Mouse (Mus musculus): Measurements from ENCODE around the gene Cxcl15.

DNA sequence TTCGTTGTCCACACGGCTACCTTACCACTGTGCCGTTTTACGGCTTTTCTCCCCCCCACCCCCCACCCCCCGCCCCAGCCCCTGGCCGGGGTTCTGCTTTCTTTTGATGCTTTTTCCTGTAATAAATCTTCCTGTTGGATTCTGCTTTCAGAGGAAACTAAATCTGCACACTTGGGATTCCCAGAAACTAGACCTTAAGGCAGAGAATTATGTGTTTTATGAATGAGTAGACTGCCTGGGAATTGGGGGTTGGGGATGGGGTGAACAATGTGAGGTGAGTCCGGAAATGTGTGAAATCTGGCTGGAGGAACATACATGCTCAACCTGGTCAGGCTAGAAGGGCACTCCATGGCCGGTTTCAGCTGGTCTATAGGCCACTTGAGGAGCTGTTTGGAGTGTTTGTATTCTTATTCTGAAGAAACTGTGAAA is 4.2 kb upstream of the Cxcl15 start:
- TF ChIP-seq CTCF (conservative IDR thresholded peaks at IDR 0.05; ENCODE audit: insufficient read depth, insufficient read length, low read depth, low read length) (no peak), POLR2A (IDR thresholded peaks at IDR 0.05; ENCODE audit: low read depth, low read length) (no peak)
